Mouse (Mus musculus) naive thymus-derived CD4-positive, alpha-beta T cell, adult 2 months (primary cell): Measurements from ENCODE around the gene Hist2h3b.
"Not testable (repeated sequence)": the region's sequence is repeated elsewhere in the genome, so short reads cannot be mapped to it uniquely, and the experiment has no call there.

Experiments used
- DNase-seq: peaks from one replicate; pipeline ENCODE4 v3.0.0-alpha.2; 2011; ENCODE audit warnings: low read depth

Gene Hist2h3b

DNA sequence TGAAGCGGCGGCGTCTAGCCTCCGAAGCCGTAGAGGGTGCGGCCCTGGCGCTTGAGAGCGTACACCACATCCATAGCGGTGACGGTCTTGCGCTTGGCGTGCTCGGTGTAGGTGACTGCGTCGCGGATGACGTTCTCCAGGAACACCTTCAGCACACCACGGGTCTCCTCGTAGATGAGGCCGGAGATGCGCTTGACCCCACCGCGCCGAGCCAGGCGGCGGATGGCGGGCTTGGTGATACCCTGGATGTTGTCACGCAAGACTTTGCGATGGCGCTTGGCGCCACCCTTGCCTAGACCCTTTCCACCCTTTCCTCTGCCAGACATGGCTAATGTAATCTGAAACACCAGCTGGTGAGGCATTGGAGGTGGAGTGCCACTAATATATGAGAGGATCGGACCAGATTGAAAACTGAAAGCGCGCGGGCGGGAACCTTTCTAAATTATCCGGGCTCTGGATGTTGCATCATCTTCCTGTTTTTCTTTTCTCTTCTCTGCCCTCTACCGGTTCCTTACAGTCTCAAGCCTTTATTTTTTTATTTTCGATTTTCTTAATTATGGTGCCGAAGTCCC, 5.4 kb upstream of the Hist2h3b start, which contains the start of gene Hist2h4:
Gene Hist2h4, minus strand, starts transcription at position 333 of the 572 bp plus-strand sequence.
- peak; percentile 97 for DNase-seq

DNA sequence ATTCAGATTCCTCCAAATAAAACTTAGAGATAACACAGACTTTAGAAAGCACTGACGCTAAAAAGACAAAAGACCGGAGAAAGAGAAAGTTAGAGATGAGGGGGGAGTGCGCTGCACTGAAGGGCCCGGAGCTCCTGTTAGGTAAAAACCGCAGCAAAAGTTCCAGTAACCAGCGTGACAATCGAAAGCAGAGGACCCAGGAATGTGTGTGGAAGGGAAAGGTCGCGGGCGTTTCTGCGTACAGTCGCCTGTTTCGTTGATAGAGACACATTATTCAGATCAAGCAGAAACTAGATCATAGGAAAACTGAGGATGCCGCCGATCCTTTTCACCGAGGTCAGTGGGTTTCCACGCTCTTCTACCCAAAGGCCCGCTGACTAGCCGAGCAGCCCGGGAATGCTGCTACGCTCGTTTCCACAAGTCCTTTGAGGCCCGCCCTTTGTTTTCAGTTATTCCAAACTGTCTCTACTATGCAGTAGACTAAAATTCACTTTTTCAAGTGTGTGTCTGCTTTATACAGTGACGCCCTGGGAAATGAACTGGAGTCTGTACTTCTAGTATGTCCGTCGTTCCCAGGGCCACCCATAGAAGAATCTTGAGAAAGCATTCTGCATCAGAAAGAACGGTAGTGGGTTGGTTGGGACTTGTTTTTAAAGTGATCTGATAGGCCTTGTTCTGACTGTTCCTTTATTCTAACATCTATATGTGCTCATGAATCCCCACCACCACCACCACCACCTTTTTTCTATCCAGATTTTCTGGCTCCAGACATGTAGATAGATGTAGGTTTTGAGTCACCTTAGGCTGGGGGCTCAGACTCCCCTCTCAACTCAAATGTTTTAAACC, 4.7 kb upstream of the Hist2h3b start:
- DNase-seq: no peak

DNA sequence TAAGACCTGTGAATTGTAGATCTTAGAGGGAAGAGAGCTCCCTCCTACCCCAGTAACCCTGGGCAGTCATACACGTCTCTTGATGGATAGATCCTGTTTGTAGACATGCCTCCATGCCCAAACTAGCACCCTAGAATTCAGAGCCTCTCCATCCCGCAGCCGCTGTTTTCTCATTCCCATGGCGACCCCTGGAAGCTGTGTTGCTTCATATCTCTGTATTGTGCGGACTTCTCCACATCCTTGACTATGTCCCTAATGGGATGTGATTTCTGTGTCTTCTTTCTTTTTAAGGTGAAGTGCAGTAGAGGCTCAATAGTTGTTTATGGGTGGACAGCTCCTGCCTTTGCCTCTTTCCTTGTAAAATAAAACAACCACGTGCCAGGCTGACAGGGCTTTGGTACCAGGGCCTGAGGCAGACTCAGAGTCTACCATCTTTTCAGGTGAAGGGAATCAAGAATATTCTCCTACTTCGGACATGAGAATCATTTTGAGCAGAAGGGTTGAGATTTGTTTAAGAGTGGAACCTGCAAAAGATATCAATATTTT, 4.0 kb upstream of the Hist2h3b start:
- peak; percentile 39 for DNase-seq

DNA sequence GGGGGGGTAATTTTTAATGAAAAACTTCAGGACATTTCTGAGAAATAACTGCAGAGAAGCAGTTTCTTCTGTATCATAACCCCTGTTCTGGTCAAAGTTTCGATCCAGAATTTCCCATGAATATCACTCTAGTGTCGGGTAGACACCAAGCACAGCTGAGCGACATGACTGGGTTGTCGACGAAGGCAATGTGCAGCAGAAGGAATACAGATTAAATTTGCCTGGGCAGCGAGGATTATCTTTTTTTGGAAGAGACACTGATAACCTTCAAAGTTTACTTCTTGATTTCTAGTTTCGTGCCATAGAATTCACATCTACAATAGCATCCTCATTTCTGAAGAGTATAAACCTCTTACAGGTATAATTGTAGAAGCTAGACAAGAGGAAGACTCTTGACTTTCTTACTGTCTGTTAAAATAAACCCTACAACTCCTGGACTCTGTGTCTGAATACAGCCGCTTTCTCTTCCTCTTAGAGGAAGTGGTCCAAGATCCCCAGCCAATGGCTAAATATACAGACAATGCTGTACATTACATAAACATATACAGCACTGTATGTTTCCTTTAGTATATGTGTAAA, 2.2 kb upstream of the Hist2h3b start:
- no peak for DNase-seq

DNA sequence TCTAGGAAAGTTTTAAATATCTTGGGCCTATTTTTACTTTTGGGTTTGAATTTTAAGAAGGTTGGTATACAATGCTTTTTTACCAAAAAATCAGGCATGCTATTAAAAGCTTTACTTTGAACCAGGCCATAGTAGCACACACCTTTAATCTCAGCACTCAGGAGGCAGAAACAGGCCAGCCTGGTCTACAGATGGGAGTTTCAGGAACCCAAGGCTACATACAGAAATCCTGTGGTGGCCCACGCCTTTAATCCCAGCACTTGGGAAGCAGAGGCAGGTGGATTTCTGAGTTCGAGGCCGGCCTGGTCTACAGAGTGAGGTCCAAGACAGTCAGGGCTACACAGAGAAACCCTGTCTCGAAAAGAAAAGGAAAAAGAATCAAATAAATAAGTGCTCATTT, 913 bp upstream of the Hist2h3b start:
- DNase-seq: no peak

DNA sequence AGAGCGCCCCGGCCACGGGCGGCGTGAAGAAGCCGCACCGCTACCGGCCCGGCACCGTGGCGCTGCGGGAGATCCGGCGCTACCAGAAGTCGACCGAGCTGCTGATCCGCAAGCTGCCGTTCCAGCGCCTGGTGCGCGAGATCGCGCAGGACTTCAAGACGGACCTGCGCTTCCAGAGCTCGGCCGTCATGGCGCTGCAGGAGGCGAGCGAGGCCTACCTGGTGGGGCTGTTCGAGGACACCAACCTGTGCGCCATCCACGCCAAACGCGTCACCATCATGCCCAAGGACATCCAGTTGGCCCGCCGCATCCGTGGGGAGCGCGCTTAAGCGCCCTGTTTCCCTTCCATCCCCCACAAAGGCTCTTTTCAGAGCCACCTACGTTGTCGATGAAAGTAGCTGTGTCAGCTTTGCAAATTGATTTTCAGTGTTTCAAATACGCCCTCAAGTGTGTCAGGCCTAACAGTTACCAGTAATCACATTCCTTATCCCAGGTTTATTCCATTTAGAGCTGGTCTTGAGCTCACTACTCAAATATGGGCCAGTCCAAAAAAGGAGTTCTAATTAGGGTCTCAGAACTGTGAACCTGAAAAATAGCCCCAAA, 423 bp downstream of the Hist2h3b start:
- not testable (repeated sequence) for DNase-seq

DNA sequence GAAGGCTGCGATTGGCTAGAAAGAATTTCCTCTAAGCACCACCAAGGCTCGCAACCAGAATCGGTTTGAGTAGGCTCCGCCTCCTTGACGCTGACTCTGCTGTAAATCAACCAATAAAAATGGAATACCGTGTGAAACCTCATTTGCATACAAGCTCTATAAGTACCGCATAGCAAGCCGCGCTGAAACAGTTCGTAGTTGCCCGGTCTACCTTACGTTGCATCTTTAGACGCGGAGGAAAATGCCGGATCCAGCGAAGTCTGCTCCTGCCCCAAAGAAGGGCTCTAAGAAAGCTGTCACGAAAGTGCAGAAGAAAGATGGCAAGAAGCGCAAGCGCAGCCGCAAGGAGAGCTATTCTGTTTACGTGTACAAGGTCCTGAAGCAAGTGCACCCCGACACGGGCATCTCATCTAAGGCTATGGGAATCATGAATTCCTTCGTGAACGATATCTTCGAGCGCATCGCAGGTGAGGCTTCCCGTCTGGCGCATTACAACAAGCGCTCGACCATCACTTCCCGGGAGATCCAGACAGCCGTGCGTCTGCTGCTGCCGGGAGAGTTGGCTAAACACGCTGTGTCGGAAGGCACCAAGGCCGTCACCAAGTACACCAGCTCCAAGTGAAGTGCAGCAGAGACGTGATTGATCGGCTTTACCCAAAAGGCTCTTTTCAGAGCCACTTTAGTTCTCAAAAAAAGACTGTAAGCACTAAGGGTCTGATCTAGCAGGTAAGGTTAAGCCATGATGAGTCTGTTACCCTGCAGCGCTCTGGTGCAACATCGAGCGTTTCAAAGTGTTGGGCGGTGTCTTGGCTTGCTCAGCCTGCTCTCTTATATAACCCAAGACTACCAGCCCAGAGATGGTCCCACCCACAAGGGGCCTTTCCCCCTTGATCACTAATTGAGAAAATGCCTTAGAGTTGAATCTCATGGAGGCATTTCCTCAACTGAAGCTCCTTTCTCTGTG, 1.3 kb downstream of the Hist2h3b start, which contains the start of gene Hist2h2bb:
Gene Hist2h2bb, plus strand, starts transcription at position 242 of the 964 bp plus-strand sequence.
- DNase-seq: peak; percentile 98

DNA sequence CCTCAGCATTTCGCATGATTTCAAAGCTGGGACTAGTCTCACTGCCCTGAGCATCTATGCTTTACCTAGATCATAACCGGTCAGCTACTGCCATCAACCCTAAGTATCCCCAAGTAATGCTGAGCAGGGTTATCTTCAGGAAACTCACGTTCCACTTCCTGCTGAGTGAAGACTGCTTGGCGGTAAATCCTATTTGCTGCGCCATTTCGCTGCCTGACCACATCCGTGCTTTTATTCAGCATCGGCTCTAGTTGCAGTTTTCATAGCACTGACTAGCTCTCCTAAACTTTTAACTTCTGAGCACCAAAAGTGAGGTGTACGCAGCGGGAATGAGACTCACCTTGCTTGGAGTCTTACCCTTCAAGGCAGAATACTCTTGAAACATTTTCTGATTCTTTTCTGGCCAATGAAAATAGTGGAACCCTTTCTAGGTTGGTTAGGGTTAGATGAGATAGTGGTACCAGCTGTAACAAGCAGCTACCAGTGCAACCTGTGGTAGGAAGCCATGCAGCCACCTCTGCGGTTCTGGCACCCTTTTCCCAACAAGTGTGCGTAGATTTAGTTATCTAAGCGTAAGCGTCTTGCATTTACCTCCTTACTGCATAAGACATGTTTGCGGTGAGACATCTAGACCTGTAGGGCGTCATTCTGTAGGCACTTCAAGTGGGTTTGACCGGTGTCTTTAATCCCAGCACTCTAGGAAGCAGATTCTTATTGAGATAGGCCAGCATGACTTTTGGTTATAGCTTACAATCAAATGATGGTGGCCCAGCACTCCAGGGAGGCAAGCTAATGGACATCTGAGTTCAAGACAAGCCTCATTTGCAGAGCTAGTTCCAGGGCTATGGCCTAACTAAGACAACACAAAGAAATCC, 5.4 kb downstream of the Hist2h3b start:
- peak; percentile 82 for DNase-seq

DNA sequence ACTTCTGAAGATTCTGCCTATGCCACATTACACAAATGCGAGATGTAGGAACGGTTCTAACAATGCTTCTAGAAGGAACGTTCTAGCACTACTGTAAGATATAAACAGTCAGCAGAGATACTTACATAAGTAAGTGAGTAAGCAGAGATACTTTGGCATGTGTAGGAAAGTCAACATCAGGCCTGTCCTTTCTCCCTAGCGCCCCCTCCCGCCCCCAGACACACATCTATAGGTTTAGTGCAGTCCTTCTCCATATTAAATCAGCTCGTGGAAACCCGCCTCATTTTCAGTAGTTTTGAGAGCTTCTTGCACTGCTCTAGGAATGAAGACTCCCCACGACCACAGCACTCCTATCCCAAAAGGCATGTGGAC, 9.0 kb downstream of the Hist2h3b start:
- DNase-seq: peak; percentile 82

DNA sequence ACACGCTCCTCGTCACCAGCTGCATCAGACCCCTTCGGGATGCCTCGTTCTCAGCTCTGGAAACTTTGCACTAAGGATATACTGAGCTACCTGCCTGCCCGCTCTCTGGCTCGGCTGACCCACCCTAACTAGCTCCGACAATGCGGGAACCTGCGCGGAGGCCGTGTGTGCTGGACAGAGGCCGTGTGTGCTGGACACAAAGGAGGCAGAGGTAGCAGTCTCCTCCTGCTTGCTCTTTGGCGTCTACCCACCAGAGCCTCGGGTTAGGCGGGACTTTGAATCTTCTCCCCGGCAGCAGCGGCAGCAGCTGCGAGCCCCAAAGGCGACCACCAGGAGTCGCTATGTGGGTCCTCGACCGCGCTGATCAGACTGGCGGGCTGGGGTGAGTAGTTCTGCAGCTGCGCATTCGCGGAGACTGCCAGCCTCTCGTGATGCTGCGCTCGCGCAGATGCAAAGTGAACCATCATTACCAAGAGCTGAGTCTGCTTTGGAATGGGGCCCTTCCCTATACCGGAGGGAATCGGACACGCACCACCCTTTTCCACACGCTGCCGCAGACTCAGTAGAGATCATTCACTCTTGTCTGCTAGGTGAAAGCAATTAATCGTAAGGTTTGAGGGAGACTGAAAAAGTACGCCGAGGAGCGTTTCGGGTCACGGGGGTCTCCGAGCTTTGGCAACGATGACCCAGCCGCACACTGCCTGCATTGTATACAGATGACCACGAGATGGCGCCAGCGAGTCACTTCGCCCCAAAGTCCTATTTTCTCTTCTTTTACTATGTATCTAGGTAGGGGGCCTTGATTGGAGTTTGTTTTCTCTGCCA, 9.6 kb downstream of the Hist2h3b start:
- DNase-seq: peak; percentile 97

DNA sequence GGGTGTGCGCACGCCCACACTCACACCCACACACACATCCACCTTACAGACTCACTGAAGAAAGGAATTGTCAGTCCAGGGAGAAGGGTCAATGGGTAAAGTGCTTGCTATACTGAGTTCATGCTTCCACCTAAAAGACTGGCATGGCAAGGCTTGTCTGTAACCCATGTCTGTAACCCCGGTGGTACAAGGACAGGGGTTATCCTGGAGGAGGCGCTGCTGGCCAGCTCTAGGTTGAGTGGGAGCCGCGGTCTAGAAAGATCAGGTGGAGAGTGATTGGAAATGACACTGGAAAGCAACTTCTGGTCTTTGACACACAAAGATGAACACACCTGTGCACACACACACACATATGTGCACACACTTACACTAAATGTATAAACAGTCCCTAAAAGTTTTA, 12.2 kb downstream of the Hist2h3b start:
- DNase-seq: no peak

DNA sequence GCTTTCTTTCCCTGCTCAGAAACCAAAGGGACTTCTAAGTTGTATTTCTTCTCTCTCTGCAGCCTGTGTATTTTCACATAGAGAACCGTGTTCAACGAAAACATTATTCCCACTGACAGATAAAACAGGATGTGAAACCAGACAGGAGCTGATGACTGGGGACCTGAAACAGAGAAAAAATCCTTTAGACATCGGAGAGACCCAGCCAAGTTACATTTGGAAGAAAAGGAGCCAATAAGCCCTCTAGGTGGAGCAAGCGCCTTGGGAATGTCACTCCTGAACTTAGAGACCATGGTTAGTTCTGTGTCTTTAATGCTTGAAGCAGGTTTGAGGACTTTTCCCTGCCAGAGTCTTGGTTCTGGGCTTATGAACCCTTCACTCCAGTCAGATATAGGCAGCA, 16.0 kb downstream of the Hist2h3b start:
- DNase-seq: no peak

DNA sequence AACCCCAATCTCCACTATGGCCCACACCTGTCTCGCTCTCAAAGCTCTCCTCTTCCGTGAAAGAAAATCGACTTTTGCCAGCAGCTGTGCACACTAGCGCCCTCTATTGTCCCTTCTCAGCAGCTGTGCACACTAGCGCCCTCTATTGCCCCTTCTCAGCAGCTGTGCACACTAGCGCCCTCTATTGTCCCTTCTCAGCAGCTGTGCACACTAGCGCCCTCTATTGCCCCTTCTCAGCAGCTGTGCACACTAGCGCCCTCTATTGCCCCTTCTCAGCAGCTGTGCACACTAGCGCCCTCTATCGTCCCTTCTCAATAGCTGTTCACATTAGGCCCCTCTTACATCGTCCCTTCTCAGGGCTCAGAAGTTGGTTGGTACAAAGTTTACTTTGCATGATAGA, 18.9 kb downstream of the Hist2h3b start:
- DNase-seq: not testable (repeated sequence)

DNA sequence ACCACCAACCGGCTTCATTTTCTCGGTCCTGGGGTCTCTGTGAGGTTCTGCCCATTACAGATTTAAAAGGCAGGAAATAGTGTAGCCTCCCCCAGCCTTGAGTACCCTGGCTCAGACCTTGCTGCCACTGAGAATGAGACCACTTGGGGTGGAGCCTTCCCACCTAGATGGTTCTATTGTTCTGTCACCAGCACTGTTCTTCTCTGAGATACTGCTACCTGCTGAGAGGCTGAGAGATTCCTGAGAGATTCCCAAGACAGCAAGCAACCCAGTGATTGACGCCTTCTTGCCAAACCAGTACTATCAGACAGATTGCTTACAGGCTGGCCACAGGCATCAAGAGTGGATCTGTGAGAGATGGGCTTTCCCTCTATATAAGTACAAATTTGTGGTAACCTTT, 20.7 kb downstream of the Hist2h3b start:
- no peak for DNase-seq

DNA sequence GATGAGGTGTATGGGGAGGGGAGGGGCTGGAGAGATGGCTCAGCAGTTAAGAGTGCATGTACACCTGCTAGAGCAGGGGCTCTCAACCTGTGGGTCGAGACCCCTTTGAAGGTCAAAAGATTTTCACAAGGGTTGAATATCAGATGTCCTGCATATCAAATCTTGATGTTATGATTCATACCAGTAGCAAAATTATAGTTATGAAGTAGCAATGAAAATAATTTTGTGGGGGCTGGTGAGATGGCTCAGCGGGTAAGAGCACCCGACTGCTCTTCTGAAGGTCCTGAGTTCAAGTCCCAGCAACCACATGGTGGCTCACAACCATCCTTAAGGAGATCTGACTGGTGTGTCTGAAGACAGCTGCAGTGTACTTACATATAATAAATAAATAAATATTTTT, 22.3 kb downstream of the Hist2h3b start:
- DNase-seq: not testable (repeated sequence)

DNA sequence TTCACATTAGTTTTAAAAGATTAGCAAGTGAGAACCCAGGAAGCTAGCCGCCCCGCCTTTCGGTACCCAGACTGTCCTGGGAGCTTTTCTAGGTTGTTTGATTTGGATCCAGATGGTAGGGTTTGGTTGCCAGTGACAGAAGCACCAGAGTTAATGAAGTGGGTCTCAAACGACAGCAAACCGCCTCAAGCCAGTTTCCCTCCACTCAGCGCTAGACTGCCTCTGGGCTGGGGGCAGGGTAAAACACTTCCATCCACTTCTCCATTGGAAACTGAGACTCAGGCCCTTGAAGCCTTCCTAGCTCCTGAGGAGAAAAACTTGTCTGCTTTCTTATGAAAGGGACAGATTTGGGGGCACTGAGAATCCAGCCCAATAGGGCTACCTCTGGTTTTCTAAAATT, 24.2 kb downstream of the Hist2h3b start:
- no peak for DNase-seq

DNA sequence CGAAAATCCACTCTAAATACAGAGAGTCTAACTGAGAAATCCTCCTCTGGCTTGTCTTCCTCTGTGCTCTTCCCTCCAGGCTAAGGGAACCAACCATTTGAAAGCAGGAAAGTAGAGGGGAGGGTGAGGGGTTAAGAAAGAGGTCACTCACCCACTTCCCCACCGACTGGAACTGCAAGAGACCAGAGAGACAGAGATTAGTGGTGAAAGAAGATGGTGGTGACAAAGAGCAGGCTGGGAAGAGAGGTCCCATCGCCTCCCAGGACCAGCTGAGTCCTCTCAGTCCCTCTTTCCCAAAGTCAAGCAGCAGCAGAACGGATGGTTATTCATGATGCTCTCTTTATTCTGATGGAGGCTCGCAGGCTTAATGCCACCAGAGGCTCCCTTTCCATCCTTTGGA, 24.9 kb downstream of the Hist2h3b start:
- DNase-seq: no peak

DNA sequence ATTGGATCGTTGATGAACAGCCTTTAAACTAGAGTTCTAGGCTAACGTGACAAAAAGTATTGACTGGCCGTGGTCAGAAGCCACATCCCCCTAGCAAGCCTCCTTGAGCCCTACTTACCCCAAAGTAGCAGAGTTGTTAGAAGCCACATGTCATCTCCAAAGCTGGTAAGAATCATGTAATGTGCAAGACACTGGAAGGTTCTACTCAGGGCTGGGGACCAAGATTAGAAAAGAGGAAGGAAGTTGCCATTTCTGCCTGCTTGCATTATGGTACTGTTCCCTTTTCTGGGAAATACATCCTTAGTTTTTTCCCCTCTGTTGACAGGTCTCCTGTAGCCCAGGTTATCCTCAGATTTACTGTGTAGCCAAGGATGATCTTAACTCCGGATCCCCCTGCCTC, 25.3 kb downstream of the Hist2h3b start, which contains the start of gene Fcgr1:
Gene Fcgr1, minus strand, starts transcription at position 183 of the 400 bp plus-strand sequence.
- DNase-seq: no peak

DNA sequence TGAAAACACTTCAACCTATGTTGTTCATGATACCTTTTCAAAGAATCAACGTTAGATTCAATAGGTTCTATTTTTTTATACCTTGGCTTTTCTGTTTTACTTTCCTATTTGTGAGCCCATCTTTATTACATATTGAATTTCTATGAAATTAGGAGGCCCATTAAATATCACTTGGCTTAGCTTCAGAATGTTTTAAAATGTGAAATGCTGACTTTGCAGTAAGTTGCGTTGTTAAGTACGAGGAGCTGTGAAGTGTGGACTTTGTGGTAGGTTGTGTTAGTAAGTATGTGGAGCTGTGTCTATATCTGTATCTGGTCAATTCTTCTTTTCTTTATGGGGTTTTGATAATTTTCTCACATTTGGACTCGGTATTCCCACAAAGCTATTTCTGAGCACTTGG, 29.9 kb downstream of the Hist2h3b start:
- no peak for DNase-seq
